In the genomic region with DNA sequence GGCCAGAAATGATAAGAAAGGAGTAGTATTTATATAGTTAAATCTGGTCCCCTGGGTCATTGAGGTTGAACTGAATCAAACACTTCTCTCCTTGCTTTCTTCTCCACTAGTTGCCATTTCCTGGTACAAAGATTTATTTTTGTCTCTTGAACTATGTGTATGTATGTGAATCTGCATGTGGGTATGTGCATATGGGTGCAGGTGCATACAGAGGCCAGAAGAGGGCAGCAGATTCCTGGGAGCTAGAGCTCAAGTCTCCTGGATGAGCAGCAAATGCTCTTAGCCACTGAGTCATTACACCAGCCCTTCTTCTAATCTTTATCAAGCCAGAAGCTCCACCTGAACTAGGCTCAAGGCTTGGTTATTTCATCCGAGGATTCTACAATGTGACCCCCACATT, we compare ENCODE assay signal across 21 mouse cellular contexts.
DNase-seq lines count a peak whose midpoint lies in the region; TF ChIP-seq lines count a peak whose summit lies in the region.
"Had no signal": no experiment of that assay in that cellular context is flagged by ENCODE, and none has a peak within 500 bp of the region (broad histone marks: within the 10 kb centered on the region; RNA-seq: fewer than 3 reads in every experiment).

No protein-coding gene starts in this region.

- TF ChIP-seq CTCF in gastrocnemius, adult 2 months (IDR thresholded peaks at IDR 0.05), result peak; percentile 17; the same call in 1 of the 2 replicates
- TF ChIP-seq CTCF in left cerebral cortex, adult 2 months (IDR thresholded peaks at IDR 0.05), result peak; percentile 10
- peak; percentile 48 for TF ChIP-seq CTCF in E14TG2a.4 (conservative IDR thresholded peaks at IDR 0.05; ENCODE audit: low read length)

- intact Hi-C loops in gastrocnemius, adult 2 months (cut with DNase I), result no loop called here
- intact Hi-C loops in left cerebral cortex, adult 2 months (cut with DNase I), result no loop called here
- intact Hi-C loops in heart, postnatal 25 days (cut with DNase I), result no loop called here

- no peaks in the 10 kb centered on the region for H3K27me3 ChIP-seq in E14TG2a.4 (ENCODE audit: insufficient read depth, low read length)
- H3K27me3 ChIP-seq: embryonic facial prominence, embryonic 12.5 days; stomach, embryonic 15.5 days had no signal

- no peak for DNase-seq in gastrocnemius, adult 2 months
- DNase-seq in gastrocnemius, postnatal 25 days, result no peak
- no peak for DNase-seq in left cerebral cortex, adult 2 months (ENCODE audit: extremely low spot score in 1 of 2, low spot score in 2 of 2)
- DNase-seq in left cerebral cortex, adult 11 months (ENCODE audit: low spot score), result no peak
- peak; percentile 59 for DNase-seq in R1 (ENCODE audit: low read depth, low spot score)
- DNase-seq in heart, postnatal 25 days (ENCODE audit: low spot score), result no peak
- DNase-seq: adrenal gland, postnatal 10 days; cerebellum, adult 11 months; cerebellum, postnatal 10 days; gastrocnemius, postnatal 36 days; heart, postnatal 14 days; kidney, adult 2 months; kidney, postnatal 14 days; lung, adult 2 months; right cerebral cortex, postnatal 25 days; thymus, postnatal 14 days had no signal

- H3K4me3 ChIP-seq in gastrocnemius, adult 2 months, result no peak overlapping the region
- no peak overlapping the region for H3K4me3 ChIP-seq in left cerebral cortex, adult 2 months
- H3K4me3 ChIP-seq in E14TG2a.4 (replicated peaks; ENCODE audit: low read length), result no peak overlapping the region
- H3K4me3 ChIP-seq: embryonic facial prominence, embryonic 12.5 days; erythroblast, embryonic 14.5 days; limb, embryonic 10.5 days; stomach, embryonic 15.5 days had no signal

- peaks cover 11% of the 10 kb centered on the region for H3K4me1 ChIP-seq in E14TG2a.4 (replicated peaks; ENCODE audit: low read depth, low read length)
- H3K4me1 ChIP-seq: embryonic facial prominence, embryonic 12.5 days; limb, embryonic 10.5 days; stomach, embryonic 15.5 days had no signal

- peaks cover 31% of the 10 kb centered on the region for H3K9me3 ChIP-seq in E14TG2a.4 (ENCODE audit: low read length)
- H3K9me3 ChIP-seq: embryonic facial prominence, embryonic 12.5 days; limb, embryonic 10.5 days; stomach, embryonic 15.5 days had no signal

- no peaks in the 10 kb centered on the region for H3K36me3 ChIP-seq in E14TG2a.4 (ENCODE audit: insufficient read depth, low read length)
- H3K36me3 ChIP-seq: embryonic facial prominence, embryonic 12.5 days; limb, embryonic 10.5 days; stomach, embryonic 15.5 days had no signal

- H3K27ac ChIP-seq in gastrocnemius, adult 2 months, result no peak overlapping the region
- H3K27ac ChIP-seq in left cerebral cortex, adult 2 months, result no peak overlapping the region
- H3K27ac ChIP-seq: embryonic facial prominence, embryonic 12.5 days; limb, embryonic 10.5 days; stomach, embryonic 15.5 days had no signal
